Mouse (Mus musculus): ENCODE measurements around the gene Ciao2a. TPM values are rescaled to one million over a fixed set of nuclear protein-coding genes. Genes with fewer than 3 reads are reported as not detected.

Ciao2a gene
- 139 and 141 TPM in 2 replicates for polyA plus RNA-seq (2015; fragmentation: Nextera tagmentation; extraction: Ambion mirVana)

DNA sequence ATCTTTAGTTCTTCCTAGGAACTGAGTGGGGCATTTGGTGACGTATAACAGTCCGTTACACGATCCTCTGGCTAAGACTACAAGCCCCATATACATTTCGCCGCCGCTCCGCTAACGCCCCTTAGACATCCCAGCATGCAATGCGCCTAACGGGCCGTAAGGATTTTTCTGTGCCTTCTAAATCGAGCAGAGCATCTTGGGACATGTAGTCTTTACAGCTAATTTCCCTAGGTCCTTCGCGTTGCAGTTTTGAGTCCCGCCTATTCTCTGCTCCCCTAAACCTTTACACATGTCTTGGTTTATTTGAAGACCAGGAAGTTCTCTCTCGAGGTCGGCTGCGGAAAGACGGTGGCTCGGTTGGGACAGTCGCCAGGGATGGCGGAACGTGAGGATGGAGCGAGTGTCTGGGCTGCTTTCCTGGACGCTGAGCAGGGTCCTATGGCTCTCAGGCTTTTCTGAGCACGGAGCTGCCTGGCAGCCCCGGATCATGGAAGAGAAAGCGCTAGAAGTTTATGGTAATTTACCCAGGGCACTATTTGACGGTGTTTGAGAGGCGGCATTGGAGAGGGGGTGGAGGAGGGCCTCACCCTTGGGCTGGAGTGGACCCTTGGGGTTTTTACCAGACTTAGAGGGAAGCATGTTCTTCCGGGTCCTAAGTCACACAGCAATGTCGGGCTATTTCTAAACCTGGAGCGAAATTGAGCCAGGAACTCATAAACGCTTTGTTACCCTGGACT, at the start of gene Ciao2a, which contains the start of gene Snx1:
Ciao2a (plus strand) TSS at position 156 of the 737 bp plus-strand sequence.
Snx1 (minus strand) TSS at position 132 of the 737 bp plus-strand sequence.
- Histone ChIP-seq H3K4me2 (ENCODE audit: low read depth, low read length) (peak within 1 kb of the TSS; percentile 84), H3K27ac (ENCODE audit: low read length) (peak within 1 kb of the TSS; percentile 73), H3K27me3 (ENCODE audit: control insufficient read depth, insufficient read depth, low read depth, low read length) (no peaks in the 10 kb centered on the region), H3K9ac (ENCODE audit: low read length) (peak within 1 kb of the TSS; percentile 69), H3K9me3 (ENCODE audit: control insufficient read depth, low read length) (no peaks in the 10 kb centered on the region), H3K4me1 (replicated peaks; ENCODE audit: control insufficient read depth, insufficient read depth, low read length) (peaks cover 24% of the 10 kb centered on the region), H3K36me3 (ENCODE audit: control insufficient read depth, insufficient read depth, low read length) (peaks cover 3% of the 10 kb centered on the region; the same call in 1 of the 2 replicates), H3K4me3 (ENCODE audit: low read length) (peak within 1 kb of the TSS; percentile 64)
- WGBS, result under 1% methylated on average over 34 of the region's 34 CpGs
- ATAC-seq (ENCODE audit: low read depth), result peak; percentile 79

DNA sequence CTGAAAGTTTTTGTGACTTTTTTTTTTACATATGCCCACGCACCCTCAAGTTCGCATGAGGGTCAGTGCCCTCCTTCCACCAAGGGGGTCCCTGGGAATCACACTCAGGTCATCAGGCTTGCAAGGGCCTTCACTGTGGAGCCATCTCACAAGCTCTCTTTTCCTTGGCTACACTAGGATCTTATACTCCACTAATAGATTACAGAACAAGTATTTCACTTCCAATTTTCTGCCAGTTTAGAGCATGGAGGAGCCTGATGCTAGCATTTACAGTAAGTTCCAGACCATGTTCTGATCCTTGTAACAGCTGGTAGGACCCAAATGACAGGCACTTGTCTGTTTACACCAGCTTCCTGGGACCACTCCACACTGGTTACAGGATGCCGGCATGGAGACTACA, 48.3 kb upstream of the Ciao2a start:
- ATAC-seq (ENCODE audit: low read depth), result no peak
- 51% methylated on average over 3 of the region's 3 CpGs for WGBS
- Histone ChIP-seq H3K4me2 (ENCODE audit: low read depth, low read length) (peak overlapping the region; percentile 21), H3K27me3 (ENCODE audit: control insufficient read depth, insufficient read depth, low read depth, low read length) (no peaks in the 10 kb centered on the region), H3K4me1 (replicated peaks; ENCODE audit: control insufficient read depth, insufficient read depth, low read length) (peaks cover 11% of the 10 kb centered on the region), H3K9ac (ENCODE audit: low read length) (no peak overlapping the region), H3K9me3 (ENCODE audit: control insufficient read depth, low read length) (no peaks in the 10 kb centered on the region), H3K36me3 (ENCODE audit: control insufficient read depth, insufficient read depth, low read length) (no peaks in the 10 kb centered on the region), H3K27ac (ENCODE audit: low read length) (peak overlapping the region; percentile 83), H3K4me3 (ENCODE audit: low read length) (no peak overlapping the region)

DNA sequence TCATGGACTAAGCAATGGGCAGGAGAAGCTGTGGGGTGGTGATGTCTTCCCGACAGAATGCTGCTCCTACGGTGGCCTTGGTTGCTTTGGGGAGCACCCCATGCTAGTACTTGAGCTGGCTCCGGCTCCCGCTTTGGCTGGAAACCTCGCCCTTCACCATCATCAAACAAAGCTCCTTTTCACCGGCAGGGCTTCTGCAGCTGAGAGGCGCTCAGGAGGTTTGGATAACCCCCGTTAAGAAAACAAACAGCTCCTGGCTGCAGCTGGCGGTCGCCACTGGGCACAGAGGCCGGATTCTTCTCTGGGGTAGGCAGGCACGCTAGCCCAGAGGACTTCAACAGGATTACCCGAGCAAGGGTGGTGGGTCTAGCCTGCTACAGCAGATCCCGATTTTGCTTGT, 47.9 kb upstream of the Ciao2a start:
- 5% methylated on average over 14 of the region's 14 CpGs for WGBS
- H3K4me3 ChIP-seq (ENCODE audit: low read length), result no peak overlapping the region
- H3K27ac ChIP-seq (ENCODE audit: low read length), result peak overlapping the region; percentile 83
- peaks cover 11% of the 10 kb centered on the region for H3K4me1 ChIP-seq (replicated peaks; ENCODE audit: control insufficient read depth, insufficient read depth, low read length)
- no peaks in the 10 kb centered on the region for H3K9me3 ChIP-seq (ENCODE audit: control insufficient read depth, low read length)
- peak; percentile 60; the same call in 1 of the 2 replicates for ATAC-seq (ENCODE audit: low read depth)
- peak overlapping the region; percentile 24; the same call in 1 of the 2 replicates for H3K9ac ChIP-seq (ENCODE audit: low read length)
- H3K36me3 ChIP-seq (ENCODE audit: control insufficient read depth, insufficient read depth, low read length), result no peaks in the 10 kb centered on the region
- no peaks in the 10 kb centered on the region for H3K27me3 ChIP-seq (ENCODE audit: control insufficient read depth, insufficient read depth, low read depth, low read length)
- peak overlapping the region; percentile 21 for H3K4me2 ChIP-seq (ENCODE audit: low read depth, low read length)

DNA sequence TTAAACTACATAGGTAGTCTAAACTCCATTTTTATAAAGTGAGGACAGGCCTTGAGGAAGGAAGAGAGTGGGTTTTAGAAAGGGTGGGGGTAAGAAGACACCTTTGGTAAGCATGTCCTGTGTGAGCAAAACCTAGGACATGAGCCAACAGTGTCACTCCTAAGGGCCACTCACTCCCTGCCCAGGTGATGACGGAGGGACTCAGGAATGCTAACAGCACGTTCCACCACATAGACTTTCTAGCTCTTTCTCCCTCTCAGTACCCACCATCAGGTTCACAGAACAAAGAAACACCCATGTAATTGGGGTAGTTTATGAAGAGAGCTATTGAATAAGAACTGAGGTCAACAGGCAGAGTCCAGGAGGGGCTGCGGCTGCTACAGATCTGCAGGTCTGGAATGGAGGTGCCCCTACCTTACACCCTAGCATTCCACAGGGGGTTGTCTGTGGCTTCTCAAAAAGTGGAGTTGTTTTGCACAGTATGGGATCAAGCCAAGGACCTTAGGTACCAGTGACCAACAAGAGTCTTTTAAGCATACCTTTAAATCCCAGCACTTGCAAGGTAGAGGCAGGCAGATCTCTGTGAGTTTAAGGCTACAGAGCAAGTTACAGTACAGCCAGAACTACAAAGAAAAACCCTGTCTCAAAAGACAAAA, 45.5 kb upstream of the Ciao2a start:
- Histone ChIP-seq H3K9ac (ENCODE audit: low read length) (no peak overlapping the region), H3K27me3 (ENCODE audit: control insufficient read depth, insufficient read depth, low read depth, low read length) (no peaks in the 10 kb centered on the region), H3K4me2 (ENCODE audit: low read depth, low read length) (no peak overlapping the region), H3K4me1 (replicated peaks; ENCODE audit: control insufficient read depth, insufficient read depth, low read length) (peaks cover 11% of the 10 kb centered on the region), H3K4me3 (ENCODE audit: low read length) (no peak overlapping the region), H3K27ac (ENCODE audit: low read length) (peak overlapping the region; percentile 91), H3K9me3 (ENCODE audit: control insufficient read depth, low read length) (no peaks in the 10 kb centered on the region), H3K36me3 (ENCODE audit: control insufficient read depth, insufficient read depth, low read length) (no peaks in the 10 kb centered on the region)
- 47% methylated on average over 3 of the region's 3 CpGs for WGBS
- ATAC-seq (ENCODE audit: low read depth), result peak; percentile 82

DNA sequence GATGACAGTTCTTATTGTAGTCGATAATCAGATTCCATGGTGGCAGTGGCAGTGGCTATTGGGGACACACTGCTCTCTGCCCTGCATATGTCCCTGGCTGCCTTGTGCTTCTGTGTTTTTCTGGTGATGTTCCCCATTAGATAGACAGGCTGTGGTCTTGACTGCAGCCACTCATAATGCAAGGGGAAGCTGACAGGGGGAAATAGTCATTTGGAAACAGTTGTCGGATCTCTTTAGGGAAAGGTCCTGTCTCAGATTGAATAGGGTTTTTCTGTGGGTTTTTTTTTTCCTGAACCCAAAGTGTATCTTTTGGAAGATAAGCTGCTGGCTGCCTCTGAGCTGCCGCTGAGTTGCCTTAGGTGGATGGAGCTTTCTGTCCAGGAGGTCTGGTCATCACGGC, 44.4 kb upstream of the Ciao2a start:
- no peak overlapping the region for H3K9ac ChIP-seq (ENCODE audit: low read length)
- H3K27ac ChIP-seq (ENCODE audit: low read length), result peak overlapping the region; percentile 50; the same call in 1 of the 2 replicates
- ATAC-seq (ENCODE audit: low read depth), result no peak
- H3K4me1 ChIP-seq (replicated peaks; ENCODE audit: control insufficient read depth, insufficient read depth, low read length), result peaks cover 11% of the 10 kb centered on the region
- no peaks in the 10 kb centered on the region for H3K9me3 ChIP-seq (ENCODE audit: control insufficient read depth, low read length)
- H3K27me3 ChIP-seq (ENCODE audit: control insufficient read depth, insufficient read depth, low read depth, low read length), result no peaks in the 10 kb centered on the region
- H3K4me3 ChIP-seq (ENCODE audit: low read length), result no peak overlapping the region
- 55% methylated on average over 4 of the region's 4 CpGs for WGBS
- H3K36me3 ChIP-seq (ENCODE audit: control insufficient read depth, insufficient read depth, low read length), result peaks cover 2% of the 10 kb centered on the region; the same call in 1 of the 2 replicates
- H3K4me2 ChIP-seq (ENCODE audit: low read depth, low read length), result no peak overlapping the region

DNA sequence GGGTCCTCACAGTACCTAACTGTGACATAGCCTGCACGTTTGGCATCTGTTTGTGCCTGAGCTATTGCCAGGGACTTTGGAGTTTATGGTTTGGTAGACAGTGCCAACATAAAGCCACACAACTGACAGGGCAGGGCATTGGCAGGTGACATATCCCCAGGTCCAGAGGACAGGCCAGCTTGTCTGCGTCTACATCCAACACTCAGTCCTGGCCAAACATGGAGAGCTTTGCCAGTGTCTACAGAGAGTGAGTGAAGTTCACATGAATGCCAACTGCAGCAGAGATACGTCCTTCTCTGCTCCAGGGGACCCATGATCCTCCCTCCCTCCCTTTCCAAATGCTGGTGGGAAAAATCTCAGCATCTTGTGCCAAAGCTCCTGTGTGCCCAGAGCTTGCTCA, 42.2 kb upstream of the Ciao2a start:
- Histone ChIP-seq H3K4me1 (replicated peaks; ENCODE audit: control insufficient read depth, insufficient read depth, low read length) (0 out of 2 replicates have a peak, but pooled peaks cover 3% of the 10 kb centered on the region), H3K9me3 (ENCODE audit: control insufficient read depth, low read length) (no peaks in the 10 kb centered on the region)
- no peak for ATAC-seq (ENCODE audit: low read depth)

DNA sequence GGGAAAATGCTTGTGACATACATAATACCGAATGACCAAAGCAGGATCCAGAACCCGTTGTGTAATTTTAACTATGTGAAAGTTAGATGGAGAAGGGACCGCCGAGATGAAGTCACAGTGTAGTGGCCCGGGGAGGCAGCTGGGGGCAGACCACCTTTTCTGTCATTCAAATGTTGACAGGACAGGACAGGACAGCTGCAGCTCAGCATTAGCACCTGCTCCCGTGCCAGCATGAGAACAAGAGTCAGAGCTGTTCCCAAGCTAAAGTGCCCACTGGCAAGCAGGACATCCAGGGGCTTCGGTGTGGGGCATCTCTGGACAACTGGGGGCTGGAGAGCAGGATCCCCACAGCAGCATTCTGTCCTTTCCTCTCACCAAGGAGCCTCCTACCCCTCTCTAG, 39.3 kb upstream of the Ciao2a start:
- H3K4me3 ChIP-seq (ENCODE audit: low read length), result no peak overlapping the region
- no peaks in the 10 kb centered on the region for H3K9me3 ChIP-seq (ENCODE audit: control insufficient read depth, low read length)
- H3K4me1 ChIP-seq (replicated peaks; ENCODE audit: control insufficient read depth, insufficient read depth, low read length), result peaks cover 8% of the 10 kb centered on the region
- no peak overlapping the region for H3K9ac ChIP-seq (ENCODE audit: low read length)
- peaks cover 14% of the 10 kb centered on the region for H3K36me3 ChIP-seq (ENCODE audit: control insufficient read depth, insufficient read depth, low read length)
- WGBS, result 91% methylated on average over 7 of the region's 7 CpGs
- no peak for ATAC-seq (ENCODE audit: low read depth)
- no peak overlapping the region for H3K27ac ChIP-seq (ENCODE audit: low read length)
- H3K27me3 ChIP-seq (ENCODE audit: control insufficient read depth, insufficient read depth, low read depth, low read length), result no peaks in the 10 kb centered on the region
- no peak overlapping the region for H3K4me2 ChIP-seq (ENCODE audit: low read depth, low read length)

More for the DNA sequence above, 42.2 kb upstream of the Ciao2a start:
- Histone ChIP-seq H3K4me3 (ENCODE audit: low read length) (no peak overlapping the region), H3K36me3 (ENCODE audit: control insufficient read depth, insufficient read depth, low read length) (peaks cover 11% of the 10 kb centered on the region), H3K9ac (ENCODE audit: low read length) (no peak overlapping the region), H3K4me2 (ENCODE audit: low read depth, low read length) (no peak overlapping the region), H3K27ac (ENCODE audit: low read length) (no peak overlapping the region), H3K27me3 (ENCODE audit: control insufficient read depth, insufficient read depth, low read depth, low read length) (no peaks in the 10 kb centered on the region)
- WGBS, result 78% methylated on average over 3 of the region's 3 CpGs

DNA sequence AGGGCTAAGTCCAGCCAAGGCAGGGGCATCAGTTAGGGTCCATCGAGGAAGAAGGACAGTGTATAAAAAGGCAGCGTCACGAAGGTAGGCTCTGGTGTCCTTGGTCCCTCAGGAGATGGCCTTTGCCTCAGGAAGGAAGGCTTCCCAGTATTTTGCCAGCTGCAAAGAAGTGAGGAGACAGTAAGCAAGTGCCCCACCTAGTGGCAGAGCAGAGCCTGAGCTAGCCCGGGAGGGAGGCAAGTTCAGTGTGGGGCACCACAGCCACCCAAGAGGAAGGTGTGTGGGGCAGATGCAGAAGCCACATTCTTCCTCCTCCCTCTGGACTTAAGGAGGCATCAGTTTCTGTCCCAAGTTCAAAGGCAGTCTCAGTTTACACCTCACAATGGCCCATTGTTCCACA, 38.0 kb upstream of the Ciao2a start:
- Histone ChIP-seq H3K4me1 (replicated peaks; ENCODE audit: control insufficient read depth, insufficient read depth, low read length) (peaks cover 20% of the 10 kb centered on the region), H3K9me3 (ENCODE audit: control insufficient read depth, low read length) (no peaks in the 10 kb centered on the region), H3K4me3 (ENCODE audit: low read length) (no peak overlapping the region), H3K4me2 (ENCODE audit: low read depth, low read length) (no peak overlapping the region), H3K9ac (ENCODE audit: low read length) (no peak overlapping the region), H3K36me3 (ENCODE audit: control insufficient read depth, insufficient read depth, low read length) (peaks cover 19% of the 10 kb centered on the region), H3K27me3 (ENCODE audit: control insufficient read depth, insufficient read depth, low read depth, low read length) (no peaks in the 10 kb centered on the region), H3K27ac (ENCODE audit: low read length) (no peak overlapping the region)
- WGBS, result 34% methylated on average over 4 of the region's 4 CpGs
- ATAC-seq (ENCODE audit: low read depth), result peak; percentile 15; the same call in 1 of the 2 replicates

DNA sequence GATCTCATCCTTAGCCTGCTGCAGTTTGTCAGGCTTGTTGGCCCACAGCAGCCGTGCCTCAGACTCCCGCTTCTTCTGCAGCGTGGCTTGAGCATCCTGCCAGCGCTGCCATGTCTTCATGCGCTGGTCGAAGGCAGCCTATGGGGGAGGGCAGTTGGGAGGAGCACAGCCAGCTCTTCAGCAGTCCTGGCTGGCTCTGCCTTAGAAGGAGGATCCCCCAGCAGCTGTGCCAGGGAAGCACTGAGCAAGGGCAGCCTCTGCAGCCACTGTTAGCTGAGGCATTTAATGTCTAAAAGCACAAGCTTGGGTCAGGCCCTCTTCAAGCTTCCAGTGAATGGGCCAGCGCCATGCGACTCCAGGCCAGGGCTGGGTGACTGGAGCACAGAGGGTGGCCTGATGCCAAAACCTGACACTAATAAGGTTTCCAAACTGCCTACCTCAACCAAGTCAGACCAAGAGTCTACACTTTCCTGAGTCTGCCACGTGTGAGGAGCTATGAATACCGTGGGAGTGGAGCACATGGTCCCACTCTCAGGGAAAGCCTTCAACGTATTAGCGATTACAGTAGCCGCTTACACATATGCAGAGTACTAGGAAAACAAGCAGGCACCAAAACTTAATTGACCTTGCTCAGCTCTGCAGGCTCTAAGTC, 35.7 kb upstream of the Ciao2a start:
- H3K27ac ChIP-seq (ENCODE audit: low read length), result peak overlapping the region; percentile 65
- no peak overlapping the region for H3K4me2 ChIP-seq (ENCODE audit: low read depth, low read length)
- H3K9ac ChIP-seq (ENCODE audit: low read length), result no peak overlapping the region
- no peaks in the 10 kb centered on the region for H3K27me3 ChIP-seq (ENCODE audit: control insufficient read depth, insufficient read depth, low read depth, low read length)
- 67% methylated on average over 13 of the region's 13 CpGs for WGBS
- peaks cover 20% of the 10 kb centered on the region for H3K4me1 ChIP-seq (replicated peaks; ENCODE audit: control insufficient read depth, insufficient read depth, low read length)
- no peak overlapping the region for H3K4me3 ChIP-seq (ENCODE audit: low read length)
- peaks cover 38% of the 10 kb centered on the region for H3K36me3 ChIP-seq (ENCODE audit: control insufficient read depth, insufficient read depth, low read length)
- H3K9me3 ChIP-seq (ENCODE audit: control insufficient read depth, low read length), result no peaks in the 10 kb centered on the region
- no peak for ATAC-seq (ENCODE audit: low read depth)

Data from lung, embryonic 16.5 days (tissue).